Comparison of ENCODE assay signal across 9 mouse cellular contexts in the genomic region with DNA sequence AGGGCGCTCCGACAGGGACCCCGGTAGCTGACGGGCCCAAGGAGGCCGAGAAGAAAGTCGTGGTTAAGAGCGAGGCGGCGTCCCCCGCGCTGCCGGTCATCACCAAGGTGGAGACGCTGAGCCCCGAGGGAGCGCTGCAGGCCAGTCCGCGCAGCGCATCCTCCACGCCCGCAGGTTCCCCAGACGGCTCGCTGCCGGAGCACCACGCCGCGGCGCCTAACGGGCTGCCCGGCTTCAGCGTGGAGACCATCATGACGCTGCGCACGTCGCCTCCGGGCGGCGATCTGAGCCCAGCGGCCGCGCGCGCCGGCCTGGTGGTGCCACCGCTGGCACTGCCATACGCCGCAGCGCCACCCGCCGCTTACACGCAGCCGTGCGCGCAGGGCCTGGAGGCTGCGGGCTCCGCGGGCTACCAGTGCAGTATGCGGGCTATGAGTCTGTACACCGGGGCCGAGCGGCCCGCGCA. TPM values are rescaled to one million over a fixed set of nuclear protein-coding genes. Genes with fewer than 3 reads are reported as not detected.
DNase-seq lines count a peak whose midpoint lies in the region; ATAC-seq lines count a peak whose summit lies in the region.
"Had no signal": no experiment of that assay in that cellular context is flagged by ENCODE, and none has a peak within 500 bp of the region (broad histone marks: within the 10 kb centered on the region; RNA-seq: fewer than 3 reads in every experiment).

No protein-coding gene starts in this region.

- peak overlapping the region; percentile 78 for H3K4me3 ChIP-seq in heart, embryonic 10.5 days
- H3K4me3 ChIP-seq in hindbrain, embryonic 10.5 days = peak overlapping the region; percentile 59
- H3K4me3 ChIP-seq in midbrain, embryonic 12.5 days = peak overlapping the region; percentile 42

- H3K4me1 ChIP-seq in heart, embryonic 10.5 days = peaks cover 54% of the 10 kb centered on the region
- peaks cover 28% of the 10 kb centered on the region for H3K4me1 ChIP-seq in hindbrain, embryonic 10.5 days (replicated peaks)
- H3K4me1 ChIP-seq in midbrain, embryonic 12.5 days = peaks cover 15% of the 10 kb centered on the region

- ATAC-seq in midbrain, embryonic 12.5 days (ENCODE audit: low FRiP score, low read depth) = no peak

- H3K27me3 ChIP-seq in heart, embryonic 10.5 days (ENCODE audit: insufficient read depth, poor library complexity, severe bottlenecking) = peaks cover 96% of the 10 kb centered on the region
- peaks cover 100% of the 10 kb centered on the region for H3K27me3 ChIP-seq in hindbrain, embryonic 10.5 days (ENCODE audit: insufficient read depth, poor library complexity, severe bottlenecking)
- H3K27me3 ChIP-seq in midbrain, embryonic 12.5 days = peaks cover 97% of the 10 kb centered on the region

- no peaks in the 10 kb centered on the region for H3K9me3 ChIP-seq in heart, embryonic 10.5 days
- no peaks in the 10 kb centered on the region for H3K9me3 ChIP-seq in hindbrain, embryonic 10.5 days
- H3K9me3 ChIP-seq in midbrain, embryonic 12.5 days = no peaks in the 10 kb centered on the region

- peak; percentile 78 for DNase-seq in heart, embryonic 10.5 days (ENCODE audit: low spot score)
- no peak for DNase-seq in heart, adult 11 months
- DNase-seq in Muller cell, postnatal 12 days (ENCODE audit: inconsistent ontology term) = peak; percentile 27
- DNase-seq in hindbrain, embryonic 10.5 days (ENCODE audit: low spot score) = no peak
- no peak for DNase-seq in layer of hippocampus, adult 18-20 months (ENCODE audit: low spot score in 2 of 2)
- DNase-seq in urinary bladder, postnatal 10 days (ENCODE audit: low spot score) = no peak
- no peak for DNase-seq in frontal cortex, postnatal 10 days (ENCODE audit: low spot score in 2 of 2)

- H3K27ac ChIP-seq in heart, embryonic 10.5 days = peak overlapping the region; percentile 89
- peak overlapping the region; percentile 73 for H3K27ac ChIP-seq in hindbrain, embryonic 10.5 days
- H3K27ac ChIP-seq in midbrain, embryonic 12.5 days (replicated peaks) = no peak overlapping the region

- peak overlapping the region; percentile 27 for H3K4me2 ChIP-seq in midbrain, embryonic 12.5 days (replicated peaks)

- 1% methylated on average over 62 of the region's 62 CpGs for WGBS in heart, embryonic 10.5 days
- under 1% methylated on average over 62 of the region's 62 CpGs for WGBS in hindbrain, embryonic 10.5 days
- WGBS in midbrain, embryonic 12.5 days = under 1% methylated on average over 61 of the region's 62 CpGs

- no peak overlapping the region for H3K9ac ChIP-seq in midbrain, embryonic 12.5 days (replicated peaks)

- peaks cover 10% of the 10 kb centered on the region; the same call in 1 of the 2 replicates for H3K36me3 ChIP-seq in heart, embryonic 10.5 days
- no peaks in the 10 kb centered on the region for H3K36me3 ChIP-seq in hindbrain, embryonic 10.5 days
- no peaks in the 10 kb centered on the region for H3K36me3 ChIP-seq in midbrain, embryonic 12.5 days

RNA-seq across cellular contexts. Expression of gene Foxc2, which starts 1.2 kb away (rescaled TPM):
- polyA plus RNA-seq in heart, embryonic 10.5 days (2016; fragmentation: Nextera tagmentation; extraction: Ambion mirVana) = 12.4 and 14.8 TPM in 2 replicates
- polyA plus RNA-seq in hindbrain, embryonic 10.5 days (2016; fragmentation: Nextera tagmentation; extraction: Ambion mirVana) = 7.0 and 13.7 TPM in 2 replicates
- polyA plus RNA-seq in midbrain, embryonic 12.5 days (2016; fragmentation: Nextera tagmentation; extraction: Ambion mirVana) = 6.8 and 17.4 TPM in 2 replicates
- under 1 TPM; 0.69 to 0.96 TPM for total RNA-seq in layer of hippocampus, adult 18-20 months (2021)
- total RNA-seq: hematopoietic stem cell, adult 5-6 weeks had no signal

RNA-seq across cellular contexts. Expression of gene Mthfsd, which starts 9.0 kb away (rescaled TPM):
- polyA plus RNA-seq in heart, embryonic 10.5 days (2016; fragmentation: Nextera tagmentation; extraction: Ambion mirVana) = 57.0 and 58.7 TPM in 2 replicates
- 60.5 and 68.2 TPM in 2 replicates for polyA plus RNA-seq in hindbrain, embryonic 10.5 days (2016; fragmentation: Nextera tagmentation; extraction: Ambion mirVana)
- 59.6 and 61.4 TPM in 2 replicates for polyA plus RNA-seq in midbrain, embryonic 12.5 days (2016; fragmentation: Nextera tagmentation; extraction: Ambion mirVana)
- 10 to 100 TPM; 36.6 to 37.2 TPM for total RNA-seq in layer of hippocampus, adult 18-20 months (2021)

RNA-seq across cellular contexts. Expression of gene Foxl1, which starts 10.5 kb away (rescaled TPM):
- 0.53 and 2.0 TPM in 2 replicates for polyA plus RNA-seq in heart, embryonic 10.5 days (2016; fragmentation: Nextera tagmentation; extraction: Ambion mirVana)
- 1.6 and 3.5 TPM in 2 replicates for polyA plus RNA-seq in hindbrain, embryonic 10.5 days (2016; fragmentation: Nextera tagmentation; extraction: Ambion mirVana)
- polyA plus RNA-seq in midbrain, embryonic 12.5 days (2016; fragmentation: Nextera tagmentation; extraction: Ambion mirVana) = 0.46 and 1.3 TPM in 2 replicates
- total RNA-seq in layer of hippocampus, adult 18-20 months (2021) = not detected
- total RNA-seq: hematopoietic stem cell, adult 5-6 weeks had no signal

RNA-seq across cellular contexts. Expression of gene Foxf1, which starts 33.0 kb away (rescaled TPM):
- 3.1 and 41.3 TPM in 2 replicates for polyA plus RNA-seq in heart, embryonic 10.5 days (2016; fragmentation: Nextera tagmentation; extraction: Ambion mirVana)
- 3.9 and 4.9 TPM in 2 replicates for polyA plus RNA-seq in hindbrain, embryonic 10.5 days (2016; fragmentation: Nextera tagmentation; extraction: Ambion mirVana)
- 0.24 and 0.33 TPM in 2 replicates for polyA plus RNA-seq in midbrain, embryonic 12.5 days (2016; fragmentation: Nextera tagmentation; extraction: Ambion mirVana)
- total RNA-seq in layer of hippocampus, adult 18-20 months (2021) = under 1 TPM; 0.48 to 0.92 TPM
- total RNA-seq: hematopoietic stem cell, adult 5-6 weeks had no signal

Comparison
In these comparisons a context has a peak if more than half of its experiments do, and no peak if none do; other contexts are left out.
1. DNase-seq: peak in heart, embryonic 10.5 days (single experiment) and Muller cell, postnatal 12 days (single experiment); none in heart, adult 11 months (single experiment), hindbrain, embryonic 10.5 days (single experiment), layer of hippocampus, adult 18-20 months (0 of 2), urinary bladder, postnatal 10 days (single experiment) and frontal cortex, postnatal 10 days (0 of 2).
2. Peak in every context shown above with its lines, with median percentiles within 50 percentile points of each other: H3K4me3 ChIP-seq.